Mouse (Mus musculus): ENCODE results near the gene Thbd.

Gene Thbd

DNA sequence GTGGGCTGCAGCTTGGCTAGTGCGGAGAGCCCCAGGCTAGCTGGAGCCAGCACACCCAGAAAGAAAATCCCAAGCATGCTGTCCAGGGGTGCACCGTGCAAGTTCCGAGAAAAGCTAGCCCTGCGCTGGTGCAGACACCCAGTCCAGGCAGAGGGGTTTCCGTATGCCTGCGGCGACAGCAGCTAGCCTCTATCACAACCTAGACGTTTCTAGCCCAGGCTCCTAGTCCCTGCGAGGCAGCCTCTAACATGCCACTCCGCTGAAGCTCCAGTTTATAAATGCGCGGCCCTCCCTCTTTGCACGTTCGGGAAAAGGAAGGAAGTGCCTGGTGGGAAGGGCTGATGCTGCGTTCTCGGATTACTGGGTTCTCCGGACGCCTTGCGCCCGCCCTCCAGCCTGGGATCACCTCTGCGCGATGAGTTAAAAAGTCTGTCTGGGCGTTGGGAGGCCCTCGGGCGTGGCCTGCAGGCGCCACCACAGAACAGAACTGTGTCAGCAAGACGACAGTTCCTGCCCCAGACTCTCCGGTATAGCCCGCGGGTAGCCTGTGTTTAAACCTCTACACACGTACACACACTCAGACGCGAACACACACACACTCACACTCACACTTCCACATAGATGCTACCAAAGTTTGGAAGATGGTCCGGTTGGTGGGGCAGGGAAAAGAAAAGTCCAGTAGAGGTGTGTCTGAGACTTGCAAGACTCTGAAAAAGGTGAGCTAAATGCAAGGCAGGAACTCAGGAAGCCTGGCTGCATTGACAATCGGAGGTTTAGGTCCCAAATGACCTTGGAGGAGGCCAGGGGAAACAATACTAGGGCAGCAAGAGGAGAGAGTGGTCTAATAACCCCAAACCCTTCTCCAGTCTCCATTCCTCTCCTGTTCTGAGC, at the start of gene Thbd:
Thbd (minus strand) TSS at position 319 of the 891 bp plus-strand sequence.
- peak; percentile 31 for DNase-seq

DNA sequence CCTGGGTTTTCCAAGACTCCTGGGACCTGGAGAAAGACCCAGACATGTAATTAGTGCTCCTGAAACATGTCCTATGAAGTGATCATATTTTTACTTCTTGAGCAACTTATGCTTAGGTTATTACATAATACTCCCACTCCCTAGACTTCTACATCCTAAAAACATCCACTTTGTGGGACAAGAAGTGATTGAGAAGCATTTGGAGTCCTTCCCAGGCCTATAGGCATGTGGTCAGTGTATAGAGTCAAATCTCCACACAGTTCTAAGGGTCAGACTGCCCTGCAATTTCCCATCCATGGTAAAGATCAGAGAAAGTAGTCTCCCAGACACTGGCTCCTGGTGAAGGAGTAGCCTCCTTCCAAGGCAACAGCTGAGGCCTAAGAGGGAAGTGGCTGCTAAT, 47.4 kb upstream of the Thbd start:
- DNase-seq = no peak

DNA sequence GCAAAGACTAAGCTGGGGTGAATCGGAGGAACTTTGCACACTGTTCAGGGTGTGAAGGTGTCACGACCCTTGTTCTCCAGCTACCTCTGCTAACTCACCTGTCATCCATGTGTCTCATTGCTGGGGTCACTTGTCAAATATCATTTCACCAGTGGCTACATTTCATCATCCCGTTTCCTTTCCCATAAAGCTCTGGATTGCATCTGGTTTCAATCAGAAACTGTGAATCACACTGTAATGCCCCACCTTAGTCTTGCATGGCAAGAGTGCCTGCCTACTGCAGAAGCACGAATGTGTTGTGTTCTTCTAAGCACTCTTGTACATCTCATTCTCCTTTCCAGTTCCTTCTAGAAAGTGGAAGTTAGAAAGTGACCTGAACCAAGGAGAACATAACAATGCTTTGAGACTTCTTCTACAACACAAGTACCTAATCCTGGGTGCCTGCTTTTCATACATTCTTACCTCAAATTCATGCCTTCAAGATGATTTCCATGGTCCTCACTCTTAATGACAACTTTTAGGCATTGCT, 46.1 kb upstream of the Thbd start:
- no peak for DNase-seq

DNA sequence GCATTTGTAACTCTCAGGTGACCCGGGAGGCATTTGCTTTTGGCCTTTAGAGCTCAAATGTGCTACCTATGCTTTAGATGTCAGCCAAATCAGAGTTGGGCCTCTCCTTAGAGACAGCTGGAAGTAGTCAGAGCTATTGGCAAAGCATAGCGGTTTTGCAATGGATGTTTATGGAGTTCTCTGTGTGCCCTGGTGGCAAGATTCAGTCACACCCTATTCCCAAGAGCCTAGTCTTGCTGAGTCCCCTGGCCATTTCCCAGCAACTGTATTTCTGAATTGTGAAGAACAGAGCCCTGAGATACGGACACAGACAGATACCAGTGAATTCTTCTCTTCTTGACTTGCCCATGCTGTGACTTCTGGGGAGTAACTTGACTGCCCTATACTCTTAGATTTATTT, 45.1 kb upstream of the Thbd start:
- no peak for DNase-seq

DNA sequence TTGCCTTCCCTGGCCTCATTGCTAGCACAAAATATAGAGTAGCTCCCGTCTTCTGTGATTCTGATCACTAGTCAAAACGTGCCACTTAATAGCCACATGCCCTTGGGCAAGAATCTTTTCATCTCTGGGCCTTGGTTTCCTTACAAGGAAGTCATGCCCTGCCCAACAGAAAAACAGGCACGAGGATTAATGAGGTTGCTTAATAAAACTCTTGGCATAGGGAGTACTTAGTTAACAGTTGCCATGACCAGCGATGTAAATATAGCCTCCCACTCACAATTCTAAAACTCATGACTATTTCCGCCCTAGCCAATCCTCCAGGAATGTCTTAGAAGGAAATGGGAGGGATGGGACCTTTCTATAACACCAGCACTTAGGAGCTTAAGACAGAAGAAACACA, 43.5 kb upstream of the Thbd start:
- no peak for DNase-seq

DNA sequence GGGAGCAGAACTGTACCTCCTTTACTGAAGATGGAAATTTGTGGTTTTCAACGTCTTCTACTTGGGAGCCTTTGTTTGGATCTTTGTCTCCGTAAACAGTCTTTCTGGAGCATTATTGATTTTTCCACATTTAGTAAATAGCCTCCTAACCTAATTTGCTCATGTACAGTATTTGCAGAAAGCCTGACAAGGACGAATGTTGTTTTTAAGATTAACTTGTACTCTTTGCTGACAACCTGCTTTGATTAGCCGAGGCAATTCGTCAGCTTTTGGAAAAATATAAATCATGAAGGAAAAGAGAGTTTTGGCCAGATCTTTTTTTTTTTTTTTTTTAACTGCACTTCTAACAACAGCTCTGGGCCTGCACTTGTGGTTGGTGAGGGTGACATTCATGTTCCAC, 42.6 kb upstream of the Thbd start:
- no peak for DNase-seq

DNA sequence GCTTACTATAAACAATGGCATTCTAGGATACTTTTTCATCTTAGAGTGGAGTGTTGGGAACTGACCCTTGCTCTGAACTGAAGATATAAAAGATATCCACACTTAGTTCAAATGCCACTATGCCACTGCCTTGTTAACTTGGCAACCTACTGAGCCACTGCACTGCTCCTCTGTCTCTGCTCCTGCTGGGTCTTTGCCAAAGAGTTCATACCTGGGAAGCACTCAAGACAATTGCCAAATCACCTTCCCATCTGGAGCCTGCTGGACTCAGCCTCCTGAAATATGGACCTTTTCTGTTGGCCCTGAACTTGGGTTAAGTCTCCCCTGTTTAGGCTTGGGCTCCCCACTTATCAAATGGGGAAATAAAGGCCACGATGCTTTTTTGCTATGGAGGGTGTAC, 41.7 kb upstream of the Thbd start:
- DNase-seq = no peak

DNA sequence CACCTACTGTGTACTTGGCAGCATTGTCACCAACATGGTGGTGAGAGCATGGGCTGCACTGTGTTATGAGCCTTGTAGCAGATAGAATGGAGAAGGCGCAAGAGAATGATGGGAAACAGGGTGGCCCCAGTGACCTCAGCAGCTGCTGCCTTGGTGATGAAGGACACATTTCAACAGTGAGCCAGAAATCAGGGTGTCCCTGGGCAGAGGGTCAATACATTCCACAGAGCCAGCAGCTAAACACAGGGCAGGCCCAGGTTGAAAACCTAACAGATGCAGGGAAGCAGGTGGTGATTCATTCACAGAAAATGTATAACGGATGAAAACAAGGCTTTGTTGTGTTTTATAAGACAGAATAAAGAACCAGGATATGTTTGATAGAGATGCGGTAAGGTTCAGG, 38.5 kb upstream of the Thbd start:
- DNase-seq = no peak

DNA sequence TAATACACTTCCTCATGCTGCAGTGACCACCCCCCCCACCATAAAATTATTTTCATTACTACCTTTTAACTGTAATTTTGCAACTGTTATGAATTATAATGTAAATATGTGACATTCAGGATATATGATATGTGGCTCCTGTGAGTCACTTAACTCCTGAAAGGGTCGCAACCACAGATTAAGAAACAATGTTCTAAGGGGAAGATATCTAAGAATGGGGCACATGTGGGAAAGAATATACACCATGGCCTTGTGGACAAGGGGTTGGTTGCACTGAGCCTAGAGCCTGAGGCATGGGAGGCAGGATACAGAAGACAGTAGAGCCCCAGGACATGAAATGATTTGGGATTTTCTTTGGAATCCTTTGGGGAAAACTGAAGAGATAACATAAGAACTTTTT, 37.6 kb upstream of the Thbd start:
- DNase-seq = no peak

DNA sequence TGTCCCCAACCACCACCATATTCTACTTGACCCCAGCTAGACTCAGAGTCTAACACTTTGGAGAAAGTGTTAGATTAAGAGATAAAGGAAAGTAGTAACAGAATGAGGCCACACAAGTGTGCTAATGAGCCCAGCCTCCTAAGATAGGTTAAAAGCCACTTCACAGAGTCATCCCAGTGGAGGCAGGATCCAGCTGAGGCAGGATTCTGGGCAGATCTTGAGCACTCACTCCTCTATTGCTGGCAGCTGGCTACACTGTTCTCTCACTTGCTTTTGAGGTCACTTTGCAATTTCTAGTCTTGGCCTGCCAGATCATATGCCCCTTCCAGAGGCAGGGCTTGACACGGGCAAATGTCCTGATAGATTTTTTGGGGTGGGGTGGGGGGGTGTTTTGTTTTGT, 36.5 kb upstream of the Thbd start:
- DNase-seq = no peak

DNA sequence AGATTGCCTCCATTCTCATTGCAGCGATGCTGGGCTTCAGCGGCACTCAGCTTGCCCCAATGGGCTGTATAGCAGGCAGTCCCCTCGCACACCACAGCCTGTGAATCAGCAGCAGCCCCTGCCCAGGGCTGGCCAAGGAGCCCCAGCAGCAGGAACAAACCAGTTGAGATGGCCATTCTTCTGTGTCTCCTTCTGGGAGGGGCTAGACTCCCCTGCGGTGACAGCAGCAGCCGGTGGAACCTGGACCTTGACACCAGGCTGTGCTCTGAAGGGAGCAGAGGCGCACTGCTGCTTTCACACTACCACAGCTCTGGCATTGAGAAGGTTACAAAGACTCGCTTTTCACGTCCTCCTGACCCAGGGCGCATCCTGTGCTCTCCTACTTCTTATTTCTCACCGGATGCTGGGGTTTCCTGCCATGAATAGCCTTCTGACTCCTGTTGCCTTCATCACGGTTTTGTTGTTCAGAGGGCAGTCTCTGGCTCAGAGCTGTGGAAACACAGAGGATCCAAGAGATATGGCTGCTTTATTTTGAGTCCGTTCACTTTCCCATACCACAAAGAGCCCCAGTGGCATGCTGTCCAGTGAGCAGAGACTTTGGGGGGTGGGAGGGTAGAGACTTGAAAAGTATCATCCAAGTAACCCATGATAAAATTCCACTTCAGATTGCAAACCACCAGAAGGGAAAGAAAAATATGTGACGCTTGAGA, 35.4 kb upstream of the Thbd start, which contains the start of gene Cd93:
Cd93 (minus strand) TSS at position 315 of the 710 bp plus-strand sequence.
- DNase-seq = peak; percentile 43

DNA sequence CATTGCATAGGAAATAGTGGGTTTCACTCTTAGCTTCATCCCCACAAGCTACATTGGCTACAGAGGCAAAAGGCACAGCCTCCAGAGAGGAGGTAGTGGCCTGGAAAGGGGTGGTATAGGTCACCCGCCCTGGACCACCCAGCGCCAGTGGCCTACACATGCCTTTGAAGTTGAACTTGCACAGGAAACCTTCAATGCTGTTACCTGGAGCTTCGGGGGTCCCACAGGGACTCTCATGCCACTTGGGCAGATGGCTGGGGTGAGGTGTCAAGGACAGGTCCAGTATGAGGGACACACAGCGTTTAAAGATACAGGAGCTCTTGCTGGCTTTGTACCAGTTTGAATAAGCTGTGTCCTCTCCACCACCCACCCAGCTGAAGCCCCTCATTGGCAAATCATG, 34.7 kb upstream of the Thbd start:
- DNase-seq = peak; percentile 10

DNA sequence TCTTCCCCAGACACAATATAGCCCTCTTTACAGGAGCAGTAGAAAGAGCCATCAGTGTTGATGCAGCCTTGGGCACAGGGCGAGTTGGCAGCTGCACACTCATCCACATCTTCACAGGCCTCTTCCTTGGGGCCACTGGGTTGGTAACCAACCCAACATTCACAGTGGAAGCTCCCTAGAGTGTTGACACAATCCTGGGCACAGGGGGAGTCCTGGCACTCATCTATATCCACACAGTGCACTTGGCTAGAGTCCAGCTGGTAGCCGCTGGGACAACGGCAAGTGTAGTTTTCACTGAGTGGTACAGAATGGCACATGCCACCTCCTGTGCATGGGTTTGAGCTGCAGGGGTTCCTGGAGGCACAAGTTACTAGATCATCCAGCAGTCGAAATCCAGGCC, 34.2 kb upstream of the Thbd start:
- DNase-seq = peak; percentile 26

DNA sequence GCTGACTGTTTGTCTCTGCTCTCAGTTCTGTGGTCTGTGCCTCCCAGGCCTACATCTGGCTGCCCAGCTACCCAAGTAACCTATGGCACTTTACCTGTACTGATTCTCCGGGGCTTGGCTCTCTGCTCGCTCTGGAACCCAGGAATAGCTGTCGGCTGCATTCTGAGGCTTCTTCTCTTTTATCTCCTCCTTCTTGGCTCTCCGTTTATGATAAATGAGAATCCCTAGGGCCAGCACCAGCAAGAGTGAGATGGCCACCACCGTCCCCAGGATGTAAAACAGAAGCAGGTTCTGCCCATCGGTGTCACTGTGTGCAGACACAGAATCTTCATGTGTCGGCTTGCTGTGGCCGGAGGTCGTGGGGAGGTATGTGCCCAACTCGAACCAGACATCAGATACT, 33.4 kb upstream of the Thbd start:
- no peak for DNase-seq

DNA sequence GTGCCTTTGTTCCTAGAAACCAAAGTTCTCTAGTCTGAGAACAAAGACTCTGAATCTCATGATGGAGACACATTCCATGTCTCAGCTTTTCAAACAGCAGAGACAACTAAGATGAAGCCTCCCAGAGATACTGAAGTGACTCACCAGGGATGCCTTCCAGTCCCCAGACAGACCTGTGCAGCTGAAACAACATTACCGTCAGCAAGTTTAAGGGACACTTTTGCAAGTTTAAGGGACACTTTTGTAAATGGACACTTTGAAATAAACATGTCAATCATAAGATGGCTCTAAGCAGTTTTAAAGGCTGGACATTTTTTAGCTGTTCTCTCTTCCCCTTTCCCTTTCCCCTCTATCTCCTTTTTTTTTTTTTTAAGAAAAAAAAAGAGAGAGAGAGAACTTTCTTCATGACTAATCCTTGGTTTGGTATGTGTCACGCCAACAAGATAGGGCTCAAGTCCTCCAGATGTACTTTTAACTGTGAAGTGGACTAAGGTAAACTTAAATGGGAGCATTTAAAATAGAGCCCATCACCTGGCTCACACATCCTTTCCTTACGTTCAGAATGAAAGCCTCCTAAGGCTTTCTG, 31.8 kb upstream of the Thbd start:
- no peak for DNase-seq

DNA sequence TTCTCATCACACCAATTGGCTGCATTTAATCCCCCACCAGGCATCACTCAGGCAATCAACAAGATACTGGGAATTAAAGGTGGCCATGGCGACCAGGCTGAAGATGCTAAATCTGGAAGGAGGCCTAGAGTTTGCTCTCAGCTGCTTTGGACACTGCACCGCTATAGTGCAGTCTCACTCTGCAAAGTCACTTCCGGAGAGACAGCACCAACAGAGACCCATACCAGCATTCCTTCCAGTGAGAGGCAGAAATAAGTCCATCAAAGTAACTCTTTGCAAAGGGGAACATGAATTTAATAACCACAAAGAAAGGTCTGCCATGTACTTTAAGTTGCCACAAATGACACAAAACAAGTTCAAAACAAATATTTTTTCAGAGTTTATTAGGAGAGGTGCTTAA, 28.3 kb upstream of the Thbd start:
- DNase-seq = no peak

DNA sequence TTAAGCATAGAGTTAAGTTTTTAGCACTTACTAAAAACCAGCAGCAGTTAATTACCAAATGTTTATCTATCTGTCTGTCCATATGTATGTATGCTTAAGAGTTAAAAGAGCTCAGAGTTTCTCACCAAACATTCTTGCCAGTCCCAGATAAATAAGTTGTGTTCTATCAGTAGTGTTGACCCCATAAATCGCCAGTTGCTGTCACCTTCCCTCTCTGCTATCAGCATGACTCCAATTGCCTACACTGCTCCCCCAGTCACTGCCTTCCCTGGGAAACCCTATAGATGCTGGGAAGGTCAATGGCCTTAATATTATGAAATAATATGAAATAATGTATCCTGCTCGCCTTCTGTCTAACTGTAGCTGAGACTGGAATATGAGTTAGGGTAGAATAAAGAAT, 24.4 kb upstream of the Thbd start:
- no peak for DNase-seq

DNA sequence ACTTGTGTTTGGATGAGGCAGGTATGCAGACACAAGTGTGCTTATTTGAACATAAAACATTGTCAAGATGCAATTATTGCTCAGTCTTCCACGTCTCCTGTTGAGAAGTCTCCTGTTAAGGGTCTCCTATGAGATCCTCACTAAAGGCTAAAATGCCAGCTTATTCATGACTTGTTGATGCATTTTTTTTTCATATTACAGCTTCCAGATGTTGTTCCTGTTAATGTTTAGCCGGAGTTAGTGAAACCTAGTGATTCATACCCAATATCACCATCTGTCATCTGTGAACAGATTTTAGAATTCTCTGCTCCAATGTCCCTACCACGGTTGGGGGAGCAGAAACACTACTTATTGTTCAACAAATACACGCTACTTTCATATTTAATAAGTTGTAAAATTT, 23.0 kb upstream of the Thbd start:
- no peak for DNase-seq

DNA sequence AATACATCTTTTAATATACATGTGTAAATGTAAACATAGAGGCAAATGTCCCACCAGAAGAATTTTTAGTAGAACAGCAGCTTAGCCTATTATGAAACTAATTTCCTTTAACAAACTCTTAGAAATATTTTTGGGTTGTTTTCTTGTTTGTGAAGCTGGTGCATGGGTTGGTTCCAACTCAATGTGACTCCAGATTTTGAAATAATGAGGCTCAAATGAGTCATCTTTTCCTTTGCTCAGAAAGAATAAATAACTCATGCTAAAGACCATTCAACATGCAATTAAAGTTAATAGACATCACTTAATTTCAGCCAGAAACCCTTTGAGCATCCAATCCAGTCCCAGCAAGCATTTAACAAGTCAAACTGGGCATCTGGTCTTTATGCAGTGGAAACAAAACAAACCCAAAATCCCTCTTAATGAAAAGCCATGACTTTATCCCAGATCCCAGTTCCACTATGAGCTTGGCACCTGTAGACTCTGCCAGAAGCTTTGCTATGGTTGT, 21.1 kb upstream of the Thbd start:
- DNase-seq = no peak

DNA sequence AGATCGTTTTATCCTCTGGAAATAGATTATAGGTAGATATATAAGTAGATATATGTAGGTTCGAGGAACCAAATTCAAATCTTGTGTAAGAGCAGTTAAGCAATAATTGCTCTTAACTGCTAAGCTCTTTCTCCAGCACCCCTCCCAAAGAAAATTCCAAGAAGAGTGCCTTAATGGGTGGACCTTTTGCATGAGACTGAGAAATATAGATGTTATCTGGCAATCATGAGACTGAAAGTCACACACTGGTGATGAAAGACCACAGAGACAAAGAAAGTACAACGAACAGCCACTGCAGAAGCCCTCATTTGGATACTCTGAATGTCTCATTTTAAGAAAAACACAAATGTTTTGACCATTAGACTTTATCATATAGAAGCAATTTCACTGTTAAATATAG, 20.5 kb upstream of the Thbd start:
- no peak for DNase-seq

DNA sequence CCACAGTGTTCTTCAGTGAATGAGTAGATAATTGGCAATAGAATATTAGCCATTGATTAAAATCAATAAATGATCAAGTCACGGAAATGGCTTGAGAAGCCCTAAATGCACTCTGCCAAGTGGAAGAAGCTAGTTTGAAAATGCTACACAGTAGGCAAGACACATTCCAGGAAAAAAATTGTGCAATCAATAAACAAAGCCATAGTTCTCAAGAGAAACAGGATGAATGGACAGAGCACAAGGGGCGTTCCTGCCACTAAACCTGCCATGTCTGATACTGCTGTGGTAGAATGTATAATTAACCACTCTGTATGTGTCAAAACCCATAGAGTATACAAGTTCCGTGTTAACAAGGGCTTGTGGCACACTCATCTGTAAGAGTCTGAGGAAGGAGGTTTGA, 19.6 kb upstream of the Thbd start:
- no peak for DNase-seq

DNA sequence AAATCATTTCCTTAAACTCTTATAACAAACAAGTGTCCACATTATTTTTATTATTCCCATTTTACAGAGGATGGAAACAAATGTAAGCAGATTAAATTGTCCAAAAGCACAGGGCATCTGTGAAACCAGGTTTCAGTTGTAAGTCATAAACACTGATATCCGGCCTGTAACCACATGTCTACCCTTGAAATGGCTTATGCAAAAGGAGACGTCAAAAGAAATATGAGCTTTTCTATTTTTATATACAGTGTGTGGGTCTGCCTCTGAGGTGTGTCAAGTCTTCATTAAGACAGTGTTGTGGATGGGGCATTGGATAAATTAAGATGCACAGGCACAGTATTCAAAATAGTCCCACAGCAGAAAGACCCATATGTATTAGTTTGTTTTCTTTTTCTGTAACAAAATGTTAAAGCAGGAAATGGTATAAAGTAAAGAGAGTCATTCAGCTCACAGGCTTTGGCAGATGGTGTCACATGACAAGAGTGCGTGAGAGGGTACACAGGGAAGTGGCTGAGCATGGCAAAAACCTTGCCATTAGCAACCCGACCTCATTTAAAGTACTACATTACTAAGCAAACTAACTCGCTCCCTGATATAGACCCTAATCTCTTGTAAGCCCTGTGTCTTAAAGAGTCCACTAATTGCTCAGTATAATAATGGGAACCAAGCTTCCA, 17.9 kb upstream of the Thbd start:
- no peak for DNase-seq

DNA sequence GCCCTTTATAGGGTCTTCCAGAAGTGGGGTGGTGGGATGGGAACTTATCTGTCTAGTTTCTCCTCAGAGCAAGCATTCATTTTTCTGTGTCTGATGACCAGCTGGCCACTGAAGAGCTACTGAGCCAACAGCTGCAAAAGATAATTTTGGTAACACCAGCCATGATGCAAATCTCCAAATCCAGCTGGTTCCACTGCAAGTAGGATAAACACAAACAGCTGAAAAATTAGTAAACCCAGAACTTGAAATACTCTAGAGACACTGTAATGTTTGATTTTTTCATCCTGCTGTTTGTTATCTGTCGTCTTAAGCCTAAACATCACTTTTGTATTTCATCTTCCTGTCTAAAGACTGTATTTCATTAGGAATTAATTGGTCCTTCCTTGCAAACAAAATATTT, 13.7 kb upstream of the Thbd start:
- no peak for DNase-seq
